Mouse (Mus musculus) liver, embryonic 16.5 days (tissue): ENCODE data around the gene Rnf225. TPM values are rescaled to one million over a fixed set of nuclear protein-coding genes. Genes with fewer than 3 reads are reported as not detected.
"Not testable (repeated sequence)": the region's sequence is repeated elsewhere in the genome, so short reads cannot be mapped to it uniquely, and the experiment has no call there.

ENCODE experiments used
- ATAC-seq: fragments of 200-750 bp; cut with Nextera tagmentation; 2 replicates; pipeline ENCODE4 v1.8.0; 2017; ENCODE audit warnings: low read depth, mild to moderate bottlenecking, moderate number of reproducible peaks, moderate library complexity
- H3K27ac ChIP-seq: fragments of 300-500 bp; sonication (generic); 2 replicates; pipeline ENCODE4 v1.5.1; 2014; ENCODE audit warnings: mild to moderate bottlenecking, low read length
- H3K27me3 ChIP-seq: fragments of 300-500 bp; sonication (generic); 2 replicates; pipeline ENCODE4 v1.6.1; 2014; ENCODE audit warnings: low read depth, low read length, mixed read lengths; ENCODE audit not compliant: control insufficient read depth, insufficient read depth
- H3K36me3 ChIP-seq: fragments of 300-500 bp; sonication (generic); 2 replicates; pipeline ENCODE4 v1.6.1; 2014; ENCODE audit warnings: mild to moderate bottlenecking; ENCODE audit not compliant: control insufficient read depth, insufficient read depth
- H3K4me1 ChIP-seq: fragments of 300-500 bp; sonication (generic); 2 replicates; pipeline ENCODE4 v1.6.1; 2014; ENCODE audit warnings: low read depth, low read length, mixed read lengths; ENCODE audit not compliant: control insufficient read depth
- H3K4me2 ChIP-seq: fragments of 300-500 bp; sonication (generic); 2 replicates; pipeline ENCODE4 v1.6.1; 2014; ENCODE audit warnings: low read depth, low read length, mixed read lengths
- H3K4me3 ChIP-seq: fragments of 300-500 bp; sonication (generic); 2 replicates; pipeline ENCODE4 v1.5.1; 2014; ENCODE audit warnings: low read depth, mild to moderate bottlenecking, low read length
- H3K9ac ChIP-seq: fragments of 300-500 bp; sonication (generic); 2 replicates; pipeline ENCODE4 v1.6.1; 2014; ENCODE audit warnings: low read depth, low read length
- H3K9me3 ChIP-seq: fragments of 300-500 bp; sonication (generic); replicated peaks from 2 replicates; pipeline ENCODE4 v1.6.1; 2016; ENCODE audit warnings: low read length; ENCODE audit not compliant: control insufficient read depth
- WGBS: fragments of 180-500 bp; shearing (Covaris S2); extraction: QIAGEN DNeasy Blood & Tissue Kit; methylation state at CpG from one replicate; pipeline ENCODE4 v1.1.7; 2014; ENCODE audit not compliant: insufficient replicate concordance; 5-methylcytosine and 5-hydroxymethylcytosine counted together
- polyA plus RNA-seq: library from polyadenylated mRNA; unstranded; fragments of >200 nt; fragmentation: Nextera tagmentation; extraction: Ambion mirVana; gene quantifications from 2 replicates; pipeline ENCODE4 v1.2.1, GENCODE M21; 2015

Gene Rnf225
- polyA plus RNA-seq, 1 experiment from 2014 or later = 0.09 TPM

- Histone ChIP-seq H3K4me2 (peak within 1 kb of the TSS; percentile 91), H3K9ac (peak within 1 kb of the TSS; percentile 82), H3K36me3 (peaks cover 35% of the 10 kb centered on the region), H3K4me1 (peaks cover 20% of the 10 kb centered on the region), H3K27me3 (no peaks in the 10 kb centered on the region), H3K4me3 (peak within 1 kb of the TSS; percentile 95), H3K9me3 (no peaks in the 10 kb centered on the region), H3K27ac (peak within 1 kb of the TSS; percentile 86)
- under 1% methylated on average over 55 of the region's 55 CpGs for WGBS
- ATAC-seq = peak; percentile 97
These were observed 5.3 kb upstream of the Rnf225 start, which contains the start of gene Rps5 for GRCm38 (mm10) chr7:12921705-12922465. Rps5 (plus strand) TSS chr7:12922290.

DNA sequence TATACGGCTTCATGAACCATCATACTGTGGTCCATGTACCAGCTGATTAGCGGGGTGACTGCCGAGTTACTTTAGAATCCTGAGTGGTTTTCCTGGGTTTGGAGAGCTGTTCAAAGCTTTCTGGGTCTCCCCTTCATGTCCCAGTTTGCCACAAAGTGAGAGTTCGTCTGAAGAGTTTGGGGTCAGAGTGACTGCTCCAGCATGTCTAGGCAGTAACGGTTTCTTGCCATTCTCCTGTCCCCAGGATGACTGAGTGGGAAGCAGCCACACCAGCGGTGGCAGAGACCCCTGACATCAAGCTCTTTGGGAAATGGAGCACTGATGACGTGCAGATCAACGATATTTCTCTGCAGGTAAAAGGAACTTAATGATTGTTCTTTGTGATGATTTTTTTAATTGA is 4.5 kb upstream of the Rnf225 start:
- Histone ChIP-seq H3K36me3 (peaks cover 35% of the 10 kb centered on the region), H3K27me3 (peaks cover 1% of the 10 kb centered on the region; the same call in 1 of the 2 replicates), H3K27ac (peak overlapping the region; percentile 63), H3K9me3 (no peaks in the 10 kb centered on the region), H3K4me3 (peak overlapping the region; percentile 95), H3K9ac (peak overlapping the region; percentile 82), H3K4me2 (peak overlapping the region; percentile 81), H3K4me1 (peaks cover 20% of the 10 kb centered on the region)
- no peak for ATAC-seq
- under 1% methylated on average over 8 of the region's 8 CpGs for WGBS

- no peak overlapping the region for H3K27ac ChIP-seq
- peaks cover 19% of the 10 kb centered on the region for H3K4me1 ChIP-seq
- H3K9ac ChIP-seq = no peak overlapping the region
- peaks cover 10% of the 10 kb centered on the region for H3K27me3 ChIP-seq
- H3K9me3 ChIP-seq = no peaks in the 10 kb centered on the region
- no peak overlapping the region for H3K4me3 ChIP-seq
- H3K36me3 ChIP-seq = peaks cover 35% of the 10 kb centered on the region
- no peak for ATAC-seq
- H3K4me2 ChIP-seq = no peak overlapping the region
- 77% methylated on average over 7 of the region's 7 CpGs for WGBS
These were observed 900 bp upstream of the Rnf225 start for GRCm38 (mm10) chr7:12926316-12926715.

GRCm38 (mm10) chr7:12927693-12928589 is 725 bp downstream of the Rnf225 start:
- ATAC-seq = peak; percentile 40
- Histone ChIP-seq H3K4me1 (peaks cover 15% of the 10 kb centered on the region), H3K27me3 (peaks cover 10% of the 10 kb centered on the region), H3K4me3 (peak overlapping the region; percentile 36), H3K9ac (no peak overlapping the region), H3K27ac (no peak overlapping the region), H3K4me2 (peak overlapping the region; percentile 54), H3K9me3 (no peaks in the 10 kb centered on the region), H3K36me3 (peaks cover 35% of the 10 kb centered on the region)
- 6% methylated on average over 62 of the region's 65 CpGs for WGBS

GRCm38 (mm10) chr7:12933615-12934140 is 6.5 kb downstream of the Rnf225 start:
- Histone ChIP-seq H3K27ac (no peak overlapping the region), H3K36me3 (no peaks in the 10 kb centered on the region), H3K9me3 (no peaks in the 10 kb centered on the region; the same call in 1 of the 2 replicates), H3K9ac (no peak overlapping the region), H3K4me3 (no peak overlapping the region), H3K4me1 (no peaks in the 10 kb centered on the region), H3K4me2 (no peak overlapping the region), H3K27me3 (no peaks in the 10 kb centered on the region)
- no peak for ATAC-seq
- WGBS = 66% methylated on average over 4 of the region's 4 CpGs

GRCm38 (mm10) chr7:12934808-12935207 is 7.6 kb downstream of the Rnf225 start:
- no peaks in the 10 kb centered on the region for H3K4me1 ChIP-seq
- ATAC-seq = no peak
- WGBS = 24% methylated on average over 3 of the region's 3 CpGs

DNA sequence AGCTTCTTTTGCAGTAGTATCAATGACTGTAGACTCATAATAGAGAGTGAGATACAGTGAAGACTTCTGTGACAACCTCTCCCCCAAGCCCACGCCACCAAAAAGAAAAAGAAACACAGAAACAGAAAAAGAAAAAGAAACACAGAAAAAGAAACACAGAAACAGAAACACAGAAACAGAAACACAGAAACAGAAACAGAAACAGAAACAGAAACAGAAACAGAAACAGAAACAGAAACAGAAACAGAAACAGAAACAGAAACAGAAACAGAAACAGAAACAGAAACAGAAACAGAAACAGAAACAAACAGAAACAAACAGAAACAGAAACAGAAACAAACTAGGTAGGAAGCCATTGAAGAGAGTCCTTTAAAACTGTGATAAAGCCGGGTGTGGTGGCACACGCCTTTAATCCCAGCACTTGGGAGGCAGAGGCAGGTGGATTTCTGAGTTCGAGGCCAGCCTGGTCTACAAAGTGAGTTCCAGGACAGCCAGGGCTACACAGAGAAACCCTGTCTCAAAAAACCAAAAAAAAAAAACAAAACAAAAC is 10.1 kb downstream of the Rnf225 start:
- H3K4me1 ChIP-seq, H3K27me3 ChIP-seq, H3K4me3 ChIP-seq, H3K4me2 ChIP-seq, ATAC-seq, H3K36me3 ChIP-seq, H3K9me3 ChIP-seq, H3K9ac ChIP-seq, H3K27ac ChIP-seq: not testable (repeated sequence)
- WGBS = 58% methylated on average over 3 of the region's 4 CpGs

More at GRCm38 (mm10) chr7:12934808-12935207, 7.6 kb downstream of the Rnf225 start:
- no peaks in the 10 kb centered on the region for H3K36me3 ChIP-seq
- H3K4me3 ChIP-seq = no peak overlapping the region
- no peak overlapping the region for H3K4me2 ChIP-seq
- H3K9ac ChIP-seq = no peak overlapping the region
- H3K27me3 ChIP-seq = no peaks in the 10 kb centered on the region
- no peaks in the 10 kb centered on the region; the same call in 1 of the 2 replicates for H3K9me3 ChIP-seq
- H3K27ac ChIP-seq = no peak overlapping the region

DNA sequence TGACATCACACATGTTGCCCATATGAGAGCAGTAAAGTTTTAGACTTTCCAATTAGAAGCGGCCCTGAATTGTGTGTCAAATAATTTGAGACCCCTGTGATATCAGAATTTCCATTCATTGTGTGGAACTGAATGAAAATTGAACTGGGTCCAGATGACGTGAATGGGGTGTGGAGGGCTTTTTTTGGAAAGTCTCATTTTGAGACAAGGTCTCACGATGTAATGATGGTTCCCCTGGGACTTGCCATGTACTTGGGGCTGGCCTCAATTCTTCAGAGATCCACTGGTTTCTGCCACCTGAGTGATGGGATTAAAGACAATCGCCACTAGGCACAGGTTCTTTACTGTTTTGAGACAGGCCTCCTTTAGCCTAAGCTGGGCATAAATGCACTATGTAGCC is 13.4 kb downstream of the Rnf225 start:
- WGBS = 70% methylated on average over 4 of the region's 4 CpGs
- no peaks in the 10 kb centered on the region; the same call in 1 of the 2 replicates for H3K9me3 ChIP-seq
- no peaks in the 10 kb centered on the region for H3K4me1 ChIP-seq
- no peaks in the 10 kb centered on the region for H3K36me3 ChIP-seq
- ATAC-seq = no peak
- H3K9ac ChIP-seq = no peak overlapping the region
- no peak overlapping the region for H3K4me2 ChIP-seq
- no peak overlapping the region for H3K27ac ChIP-seq
- H3K27me3 ChIP-seq = no peaks in the 10 kb centered on the region
- H3K4me3 ChIP-seq = no peak overlapping the region
